Mouse (Mus musculus): ENCODE results near the gene Pnliprp2. TPM values are rescaled to one million over a fixed set of nuclear protein-coding genes. Genes with fewer than 3 reads are reported as not detected.

Pnliprp2 gene
- polyA plus RNA-seq, 2 experiments: 0.04 TPM; not detected in 1

- Histone ChIP-seq H3K36me3 (ENCODE audit: control insufficient read depth, insufficient read depth, low read length) (no peaks in the 10 kb centered on the region), H3K9me3 (ENCODE audit: control insufficient read depth, low read length) (no peaks in the 10 kb centered on the region), H3K4me2 (replicated peaks; ENCODE audit: low read depth, low read length, severe bottlenecking) (no peak overlapping the region), H3K9ac (ENCODE audit: low read depth, low read length, severe bottlenecking) (no peak overlapping the region), H3K4me1 (ENCODE audit: control insufficient read depth, insufficient read depth, low read length) (no peaks in the 10 kb centered on the region), H3K4me3 (replicated peaks; ENCODE audit: low read length) (no peak overlapping the region), H3K27ac (replicated peaks; ENCODE audit: low read depth, low read length) (no peak overlapping the region), H3K27me3 (ENCODE audit: control insufficient read depth, insufficient read depth, low read length) (no peaks in the 10 kb centered on the region)
- 75% methylated on average over 6 of the region's 6 CpGs for WGBS
- no peak for TF ChIP-seq POLR2A (IDR thresholded peaks at IDR 0.05; ENCODE audit: borderline replicate concordance, extremely low read depth, insufficient read depth, insufficient read length)
- ATAC-seq (ENCODE audit: low FRiP score, low read depth) (no peak), DNase-seq (ENCODE audit: low spot score) (no peak)
Observed at GRCm38 (mm10) chr19:58808864-58809263, 49.3 kb downstream of the Pnliprp2 start.

DNA sequence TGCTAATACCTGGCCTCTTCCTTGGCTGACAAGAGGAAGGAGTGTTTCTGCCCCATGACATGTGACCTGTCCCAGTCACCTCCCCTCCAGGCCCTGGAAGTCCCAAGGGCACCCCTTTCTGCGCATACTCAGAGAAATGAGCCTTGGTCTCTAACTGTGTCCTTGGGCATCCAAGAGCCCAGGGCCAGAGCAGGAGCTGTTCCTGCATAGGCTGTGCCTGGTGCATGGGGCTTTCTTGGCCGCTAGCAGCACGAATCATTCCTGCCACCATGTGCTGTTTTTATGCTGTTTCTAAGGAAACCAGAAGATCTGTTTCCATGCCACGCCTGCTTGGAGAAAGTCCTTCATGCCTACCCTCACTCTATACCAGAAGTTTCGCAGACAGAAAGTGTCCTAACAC, 51.0 kb downstream of the Pnliprp2 start:
- H3K4me2 ChIP-seq (replicated peaks; ENCODE audit: low read depth, low read length, severe bottlenecking): no peak overlapping the region
- H3K27me3 ChIP-seq (ENCODE audit: control insufficient read depth, insufficient read depth, low read length): no peaks in the 10 kb centered on the region
- DNase-seq (ENCODE audit: low spot score) (no peak), ATAC-seq (ENCODE audit: low FRiP score, low read depth) (no peak)
- H3K9ac ChIP-seq (ENCODE audit: low read depth, low read length, severe bottlenecking): no peak overlapping the region
- H3K9me3 ChIP-seq (ENCODE audit: control insufficient read depth, low read length): no peaks in the 10 kb centered on the region
- WGBS: 72% methylated on average over 5 of the region's 5 CpGs
- H3K27ac ChIP-seq (replicated peaks; ENCODE audit: low read depth, low read length): no peak overlapping the region
- no peaks in the 10 kb centered on the region for H3K36me3 ChIP-seq (ENCODE audit: control insufficient read depth, insufficient read depth, low read length)
- H3K4me1 ChIP-seq (ENCODE audit: control insufficient read depth, insufficient read depth, low read length): no peaks in the 10 kb centered on the region
- no peak for TF ChIP-seq POLR2A (IDR thresholded peaks at IDR 0.05; ENCODE audit: borderline replicate concordance, extremely low read depth, insufficient read depth, insufficient read length)
- no peak overlapping the region for H3K4me3 ChIP-seq (replicated peaks; ENCODE audit: low read length)

GRCm38 (mm10) chr19:58815179-58815922, 55.8 kb downstream of the Pnliprp2 start:
- DNase-seq (ENCODE audit: low spot score): no peak
- ATAC-seq (ENCODE audit: low FRiP score, low read depth): no peak
- no peaks in the 10 kb centered on the region for H3K27me3 ChIP-seq (ENCODE audit: control insufficient read depth, insufficient read depth, low read length)
- WGBS: 82% methylated on average over 13 of the region's 13 CpGs
- H3K4me3 ChIP-seq (replicated peaks; ENCODE audit: low read length): no peak overlapping the region
- no peak for TF ChIP-seq POLR2A (IDR thresholded peaks at IDR 0.05; ENCODE audit: borderline replicate concordance, extremely low read depth, insufficient read depth, insufficient read length)
- H3K9ac ChIP-seq (ENCODE audit: low read depth, low read length, severe bottlenecking): no peak overlapping the region
- no peaks in the 10 kb centered on the region for H3K36me3 ChIP-seq (ENCODE audit: control insufficient read depth, insufficient read depth, low read length)
- no peaks in the 10 kb centered on the region for H3K9me3 ChIP-seq (ENCODE audit: control insufficient read depth, low read length)
- no peak overlapping the region for H3K4me2 ChIP-seq (replicated peaks; ENCODE audit: low read depth, low read length, severe bottlenecking)
- H3K27ac ChIP-seq (replicated peaks; ENCODE audit: low read depth, low read length): no peak overlapping the region
- H3K4me1 ChIP-seq (ENCODE audit: control insufficient read depth, insufficient read depth, low read length): peaks cover 8% of the 10 kb centered on the region; the same call in 1 of the 2 replicates

GRCm38 (mm10) chr19:58816453-58817041, 57.0 kb downstream of the Pnliprp2 start:
- H3K4me1 ChIP-seq (ENCODE audit: control insufficient read depth, insufficient read depth, low read length): peaks cover 8% of the 10 kb centered on the region; the same call in 1 of the 2 replicates
- no peak for TF ChIP-seq POLR2A (IDR thresholded peaks at IDR 0.05; ENCODE audit: borderline replicate concordance, extremely low read depth, insufficient read depth, insufficient read length)
- H3K9ac ChIP-seq (ENCODE audit: low read depth, low read length, severe bottlenecking): no peak overlapping the region
- WGBS: 54% methylated on average over 17 of the region's 17 CpGs
- no peaks in the 10 kb centered on the region for H3K27me3 ChIP-seq (ENCODE audit: control insufficient read depth, insufficient read depth, low read length)
- no peaks in the 10 kb centered on the region for H3K36me3 ChIP-seq (ENCODE audit: control insufficient read depth, insufficient read depth, low read length)
- H3K4me3 ChIP-seq (replicated peaks; ENCODE audit: low read length): no peak overlapping the region
- no peaks in the 10 kb centered on the region for H3K9me3 ChIP-seq (ENCODE audit: control insufficient read depth, low read length)
- no peak for DNase-seq (ENCODE audit: low spot score)
- no peak overlapping the region for H3K4me2 ChIP-seq (replicated peaks; ENCODE audit: low read depth, low read length, severe bottlenecking)
- H3K27ac ChIP-seq (replicated peaks; ENCODE audit: low read depth, low read length): no peak overlapping the region
- ATAC-seq (ENCODE audit: low FRiP score, low read depth): no peak

- H3K4me2 ChIP-seq (replicated peaks; ENCODE audit: low read depth, low read length, severe bottlenecking): no peak overlapping the region
- no peak overlapping the region for H3K4me3 ChIP-seq (replicated peaks; ENCODE audit: low read length)
- WGBS: 89% methylated on average over 11 of the region's 11 CpGs
- no peaks in the 10 kb centered on the region for H3K36me3 ChIP-seq (ENCODE audit: control insufficient read depth, insufficient read depth, low read length)
- TF ChIP-seq POLR2A (IDR thresholded peaks at IDR 0.05; ENCODE audit: borderline replicate concordance, extremely low read depth, insufficient read depth, insufficient read length): no peak
- H3K9me3 ChIP-seq (ENCODE audit: control insufficient read depth, low read length): no peaks in the 10 kb centered on the region
- H3K9ac ChIP-seq (ENCODE audit: low read depth, low read length, severe bottlenecking): no peak overlapping the region
- DNase-seq (ENCODE audit: low spot score) (no peak), ATAC-seq (ENCODE audit: low FRiP score, low read depth) (no peak)
- H3K4me1 ChIP-seq (ENCODE audit: control insufficient read depth, insufficient read depth, low read length): peaks cover 8% of the 10 kb centered on the region; the same call in 1 of the 2 replicates
- H3K27ac ChIP-seq (replicated peaks; ENCODE audit: low read depth, low read length): no peak overlapping the region
- no peaks in the 10 kb centered on the region for H3K27me3 ChIP-seq (ENCODE audit: control insufficient read depth, insufficient read depth, low read length)
Observed at GRCm38 (mm10) chr19:58817398-58817797, 57.9 kb downstream of the Pnliprp2 start.

Measured in limb, embryonic 14.5 days (tissue).